Mouse (Mus musculus): ENCODE results near the gene Eif2ak4. TPM values are rescaled to one million over a fixed set of nuclear protein-coding genes. Genes with fewer than 3 reads are reported as not detected.
A peak's percentile ranks its signal among the peaks of the same experiment; 100 is the strongest.

The Eif2ak4 gene
- total RNA-seq, 1 experiment from 2014 or later = 32.7 TPM

DNA sequence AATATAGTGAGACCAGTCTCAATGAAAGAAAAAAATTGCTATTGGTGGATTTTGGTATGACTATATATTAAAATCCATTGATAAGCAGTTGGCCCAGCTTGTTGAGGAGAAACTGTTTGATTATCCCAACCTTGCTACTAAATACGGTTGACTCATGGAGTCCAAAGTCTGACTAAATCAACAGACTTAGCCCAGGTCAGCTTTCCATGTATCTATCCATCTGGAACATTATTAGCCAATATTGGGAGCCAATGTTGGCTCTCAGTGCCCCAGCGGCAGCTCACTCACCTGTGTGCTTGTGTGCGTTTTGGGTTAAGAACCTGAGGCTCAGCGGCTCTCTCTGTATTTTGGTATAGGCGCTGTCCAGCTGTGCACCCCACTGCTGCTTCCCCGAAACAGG is 62.6 kb downstream of the Eif2ak4 start:
- no peak for ATAC-seq (ENCODE audit: extremely low read depth, insufficient number of reproducible peaks, low FRiP score, poor library complexity, severe bottlenecking)

DNA sequence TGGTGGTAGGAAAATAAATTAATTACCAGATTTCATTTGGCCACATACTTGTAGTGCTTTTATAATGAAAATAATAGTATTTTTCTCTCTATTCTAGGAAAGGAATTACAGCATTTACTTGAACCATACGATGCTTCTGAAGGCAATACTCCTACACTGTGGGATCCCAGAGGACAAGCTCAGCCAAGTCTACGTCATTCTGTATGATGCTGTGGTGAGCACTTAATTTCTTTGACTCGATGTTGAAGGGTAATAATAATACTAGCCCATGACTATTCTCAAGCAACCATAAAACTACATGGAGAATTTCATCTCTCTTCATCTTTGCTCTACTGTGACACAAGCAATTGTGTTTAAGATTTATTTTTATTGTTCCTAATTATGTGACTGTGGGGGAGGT is 68.6 kb downstream of the Eif2ak4 start:
- no peak for ATAC-seq (ENCODE audit: extremely low read depth, insufficient number of reproducible peaks, low FRiP score, poor library complexity, severe bottlenecking)

- ATAC-seq (ENCODE audit: extremely low read depth, insufficient number of reproducible peaks, low FRiP score, poor library complexity, severe bottlenecking) = no peak
Observed at GRCm38 (mm10) chr2:118457463-118458261, 69.2 kb downstream of the Eif2ak4 start.

GRCm38 (mm10) chr2:118461480-118462165 is 73.2 kb downstream of the Eif2ak4 start:
- ATAC-seq (ENCODE audit: extremely low read depth, insufficient number of reproducible peaks, low FRiP score, poor library complexity, severe bottlenecking) = no peak

- no peak for ATAC-seq (ENCODE audit: extremely low read depth, insufficient number of reproducible peaks, low FRiP score, poor library complexity, severe bottlenecking)
Observed at GRCm38 (mm10) chr2:118463480-118463879, 75.1 kb downstream of the Eif2ak4 start.

GRCm38 (mm10) chr2:118464450-118464849 is 76.0 kb downstream of the Eif2ak4 start:
- no peak for ATAC-seq (ENCODE audit: extremely low read depth, insufficient number of reproducible peaks, low FRiP score, poor library complexity, severe bottlenecking)

- ATAC-seq (ENCODE audit: extremely low read depth, insufficient number of reproducible peaks, low FRiP score, poor library complexity, severe bottlenecking) = no peak
Observed at GRCm38 (mm10) chr2:118465894-118466293, 77.5 kb downstream of the Eif2ak4 start.

GRCm38 (mm10) chr2:118466601-118467000 is 78.2 kb downstream of the Eif2ak4 start:
- no peak for ATAC-seq (ENCODE audit: extremely low read depth, insufficient number of reproducible peaks, low FRiP score, poor library complexity, severe bottlenecking)

GRCm38 (mm10) chr2:118468354-118468753 is 79.9 kb downstream of the Eif2ak4 start:
- ATAC-seq (ENCODE audit: extremely low read depth, insufficient number of reproducible peaks, low FRiP score, poor library complexity, severe bottlenecking) = no peak

GRCm38 (mm10) chr2:118478833-118479549 is 90.6 kb downstream of the Eif2ak4 start:
- no peak for ATAC-seq (ENCODE audit: extremely low read depth, insufficient number of reproducible peaks, low FRiP score, poor library complexity, severe bottlenecking)

GRCm38 (mm10) chr2:118479550-118479909 is 91.1 kb downstream of the Eif2ak4 start, which contains the start of gene Srp14:
Gene Srp14, minus strand, starts transcription at chr2:118479711.
- peak; percentile 92 for ATAC-seq (ENCODE audit: extremely low read depth, insufficient number of reproducible peaks, low FRiP score, poor library complexity, severe bottlenecking)

DNA sequence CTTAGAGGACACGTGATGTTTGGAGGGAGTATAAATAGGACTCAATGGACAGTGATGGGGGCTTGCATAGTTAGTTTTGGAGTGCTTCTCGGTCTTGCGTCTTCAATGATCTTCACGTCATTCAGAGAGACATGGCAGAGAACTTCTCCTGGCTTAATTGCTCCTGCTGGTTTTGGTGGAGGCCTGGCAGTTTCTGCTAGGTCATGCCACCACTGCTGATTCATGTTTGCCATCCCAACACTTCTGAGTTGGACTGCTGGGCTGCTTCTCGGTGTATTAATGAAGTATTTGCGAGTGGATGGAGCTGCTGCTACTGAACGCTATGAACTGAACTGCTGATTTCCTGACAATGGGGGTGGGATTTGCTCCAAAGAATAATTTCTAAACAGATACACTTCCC is 92.5 kb downstream of the Eif2ak4 start:
- no peak for ATAC-seq (ENCODE audit: extremely low read depth, insufficient number of reproducible peaks, low FRiP score, poor library complexity, severe bottlenecking)

- no peak for ATAC-seq (ENCODE audit: extremely low read depth, insufficient number of reproducible peaks, low FRiP score, poor library complexity, severe bottlenecking)
Observed at GRCm38 (mm10) chr2:118483032-118483431, 94.6 kb downstream of the Eif2ak4 start.

- no peak for ATAC-seq (ENCODE audit: extremely low read depth, insufficient number of reproducible peaks, low FRiP score, poor library complexity, severe bottlenecking)
Observed at GRCm38 (mm10) chr2:118484386-118484898, 96.0 kb downstream of the Eif2ak4 start.

GRCm38 (mm10) chr2:118485415-118485814 is 97.0 kb downstream of the Eif2ak4 start:
- no peak for ATAC-seq (ENCODE audit: extremely low read depth, insufficient number of reproducible peaks, low FRiP score, poor library complexity, severe bottlenecking)

DNA sequence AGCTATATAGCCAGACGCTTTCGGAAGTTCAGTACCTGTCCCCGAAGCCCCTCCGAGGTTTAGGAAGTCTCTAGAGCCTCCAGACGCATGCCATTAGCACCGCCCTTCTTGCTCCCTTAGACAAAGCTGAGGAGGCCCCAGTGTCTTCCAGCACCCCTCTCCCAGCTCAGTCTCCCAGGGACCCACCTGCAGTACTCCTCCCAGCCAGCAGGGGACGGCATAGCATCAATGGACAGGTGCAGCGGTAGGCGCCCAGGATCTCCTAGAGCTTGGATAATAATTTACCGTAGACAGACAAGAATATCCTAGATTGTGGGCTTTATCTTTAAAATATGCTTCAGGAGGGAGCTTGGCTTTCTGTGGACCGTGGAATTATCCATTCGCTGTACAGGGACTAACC is 98.5 kb downstream of the Eif2ak4 start:
- ATAC-seq (ENCODE audit: extremely low read depth, insufficient number of reproducible peaks, low FRiP score, poor library complexity, severe bottlenecking) = peak; percentile 71

- ATAC-seq (ENCODE audit: extremely low read depth, insufficient number of reproducible peaks, low FRiP score, poor library complexity, severe bottlenecking) = no peak
Observed at GRCm38 (mm10) chr2:118487806-118488205, 99.4 kb downstream of the Eif2ak4 start.

- ATAC-seq (ENCODE audit: extremely low read depth, insufficient number of reproducible peaks, low FRiP score, poor library complexity, severe bottlenecking) = no peak
Observed at GRCm38 (mm10) chr2:118490241-118491091, 102.0 kb downstream of the Eif2ak4 start.

Measured in neutrophil, adult 5-6 weeks (primary cell).